Mouse (Mus musculus) monocyte, adult 2 months (primary cell): ENCODE results near the gene Haus3.

Source experiments
- DNase-seq, 2 experiments: peaks; one replicate each; pipeline ENCODE4 v3.0.0; 2022; ENCODE audit warnings: low spot score in 2 of 2, low read depth in 1 of 2

Gene Haus3

GRCm38 (mm10) chr5:34186961-34187391, 17.6 kb upstream of the Haus3 start:
- no peak for DNase-seq

- DNase-seq, result no peak
These were observed 17.1 kb upstream of the Haus3 start for GRCm38 (mm10) chr5:34186391-34186790.

DNA sequence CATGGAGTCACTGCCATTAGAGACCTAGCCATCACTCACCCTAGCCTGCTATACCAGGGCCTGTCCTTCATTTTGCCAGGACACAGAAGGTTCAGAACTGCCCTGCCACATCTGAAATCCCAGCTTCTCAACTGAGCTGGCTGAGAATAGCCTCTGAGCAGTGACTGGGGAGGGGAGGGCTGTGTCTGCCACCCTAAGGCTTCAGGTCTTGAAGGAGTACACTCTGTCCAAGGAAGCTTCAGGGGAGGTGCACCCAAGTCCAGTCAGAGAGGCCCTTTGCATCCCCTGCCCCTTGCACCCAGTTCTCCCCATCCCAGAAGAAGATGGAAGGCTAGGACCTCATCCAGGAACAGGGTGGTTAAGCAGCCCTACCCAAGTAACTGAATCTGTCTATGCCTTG, 16.5 kb upstream of the Haus3 start:
- DNase-seq, result no peak

- no peak for DNase-seq
These were observed 15.8 kb upstream of the Haus3 start for GRCm38 (mm10) chr5:34185051-34185580.

GRCm38 (mm10) chr5:34183976-34184375, 14.6 kb upstream of the Haus3 start:
- no peak for DNase-seq

DNA sequence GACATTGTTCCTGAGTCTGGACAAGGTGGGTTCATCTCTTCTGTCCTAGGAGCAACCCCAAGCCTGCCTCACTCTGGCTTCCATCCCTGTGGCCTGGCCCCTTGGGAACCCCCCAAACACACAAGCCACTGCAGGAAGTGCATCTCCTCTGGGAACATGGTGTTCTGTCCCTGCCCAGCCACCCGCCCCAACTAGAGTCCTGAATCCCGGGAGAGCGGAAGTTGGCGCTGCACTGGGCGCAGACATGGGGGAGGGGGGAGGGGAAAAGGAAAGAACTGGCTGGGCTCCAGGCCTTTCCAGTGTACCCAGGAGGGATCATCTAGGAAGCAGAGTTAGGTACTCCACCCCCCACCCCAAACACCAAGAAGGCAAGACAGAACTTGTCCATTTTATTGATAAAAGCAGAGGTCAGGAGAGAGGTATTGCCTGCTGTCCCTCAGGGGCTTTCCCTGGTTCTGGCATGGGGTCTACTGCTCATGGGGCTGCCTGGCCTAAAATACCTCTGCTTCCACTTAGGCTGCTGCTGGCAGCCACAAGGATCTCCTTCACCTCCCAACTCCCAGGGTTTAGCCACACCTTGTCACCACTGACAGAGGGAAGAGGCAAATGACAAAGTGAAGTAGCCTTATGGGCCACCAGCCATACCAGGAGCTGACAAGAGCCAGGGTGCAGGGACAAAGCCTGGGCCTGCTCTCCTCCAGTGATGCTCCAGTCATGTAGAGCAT, 14.0 kb upstream of the Haus3 start:
- DNase-seq, result no peak

DNA sequence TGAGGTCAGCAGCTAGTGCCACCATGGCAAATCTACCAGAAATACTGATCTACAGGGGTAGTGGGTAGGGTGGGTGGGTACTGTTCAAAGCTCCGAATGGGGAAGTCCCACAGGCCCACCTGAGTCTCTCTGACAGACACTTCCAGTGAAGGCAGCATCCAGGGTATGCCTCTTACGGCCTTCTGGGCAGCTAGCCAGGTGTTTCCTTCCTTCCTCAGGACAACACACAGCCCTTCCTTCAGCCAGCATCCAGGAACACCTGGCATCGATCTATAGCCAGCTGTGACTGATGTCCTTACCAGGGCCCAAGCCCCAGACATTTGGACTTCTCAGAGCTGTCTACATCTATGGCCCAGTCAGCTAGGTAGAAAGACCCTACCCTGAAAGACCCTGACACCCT, 13.2 kb upstream of the Haus3 start:
- no peak for DNase-seq

DNA sequence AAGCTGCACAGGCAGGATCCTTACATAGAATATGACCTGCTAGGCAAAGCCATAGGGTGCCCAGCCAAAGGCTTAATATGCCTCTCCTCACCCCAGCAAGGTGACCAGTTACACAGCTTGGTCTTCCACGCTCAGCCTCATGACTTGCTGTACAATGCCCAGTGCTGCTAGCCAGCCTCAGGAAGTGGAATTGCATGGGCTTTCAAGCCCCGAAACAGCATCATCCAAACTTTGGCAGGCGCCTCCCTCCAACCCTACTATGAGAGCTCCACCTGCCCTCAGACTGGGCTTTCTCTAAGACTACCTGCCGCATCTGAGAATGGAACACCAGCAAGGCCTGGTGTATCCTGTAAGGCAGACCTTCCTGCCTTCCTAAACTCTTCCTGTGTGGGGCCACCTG, 8.5 kb upstream of the Haus3 start:
- no peak for DNase-seq

GRCm38 (mm10) chr5:34177091-34177490, 7.8 kb upstream of the Haus3 start:
- no peak for DNase-seq

DNA sequence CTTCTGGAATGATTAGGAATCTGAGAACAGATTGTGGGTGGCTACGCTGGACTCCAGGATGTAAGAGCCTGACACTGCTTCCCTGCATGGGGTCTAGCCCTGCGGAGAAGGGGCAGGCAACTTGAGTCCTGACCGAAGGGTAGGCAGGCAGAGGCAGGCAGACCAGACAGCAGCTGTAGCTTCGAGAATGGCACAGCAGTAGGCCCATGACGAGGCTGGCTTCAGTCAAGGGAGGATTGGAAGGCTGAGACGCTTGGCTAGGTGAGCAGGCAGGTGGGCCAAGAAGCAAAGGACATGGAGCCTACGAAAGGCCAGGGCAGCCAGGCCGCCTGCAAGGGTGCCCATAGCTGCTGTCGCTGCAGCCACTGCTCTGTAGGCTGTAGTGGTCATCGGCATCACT, 7.4 kb upstream of the Haus3 start:
- DNase-seq, result no peak

DNA sequence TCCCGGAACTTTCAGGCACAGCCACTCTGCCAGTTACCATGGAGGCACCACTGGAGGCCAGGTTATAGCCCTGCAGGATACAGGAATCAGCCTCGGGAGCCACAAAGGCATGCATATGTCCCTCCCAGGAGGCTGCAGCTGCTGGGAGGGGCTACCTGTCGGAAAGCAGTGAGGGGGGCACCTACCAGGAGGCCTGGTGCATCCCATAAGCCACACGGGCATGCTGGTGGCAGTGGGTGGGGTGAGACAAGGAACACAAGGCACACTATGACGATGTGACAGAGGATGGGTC, 6.0 kb upstream of the Haus3 start:
- DNase-seq, result no peak

DNA sequence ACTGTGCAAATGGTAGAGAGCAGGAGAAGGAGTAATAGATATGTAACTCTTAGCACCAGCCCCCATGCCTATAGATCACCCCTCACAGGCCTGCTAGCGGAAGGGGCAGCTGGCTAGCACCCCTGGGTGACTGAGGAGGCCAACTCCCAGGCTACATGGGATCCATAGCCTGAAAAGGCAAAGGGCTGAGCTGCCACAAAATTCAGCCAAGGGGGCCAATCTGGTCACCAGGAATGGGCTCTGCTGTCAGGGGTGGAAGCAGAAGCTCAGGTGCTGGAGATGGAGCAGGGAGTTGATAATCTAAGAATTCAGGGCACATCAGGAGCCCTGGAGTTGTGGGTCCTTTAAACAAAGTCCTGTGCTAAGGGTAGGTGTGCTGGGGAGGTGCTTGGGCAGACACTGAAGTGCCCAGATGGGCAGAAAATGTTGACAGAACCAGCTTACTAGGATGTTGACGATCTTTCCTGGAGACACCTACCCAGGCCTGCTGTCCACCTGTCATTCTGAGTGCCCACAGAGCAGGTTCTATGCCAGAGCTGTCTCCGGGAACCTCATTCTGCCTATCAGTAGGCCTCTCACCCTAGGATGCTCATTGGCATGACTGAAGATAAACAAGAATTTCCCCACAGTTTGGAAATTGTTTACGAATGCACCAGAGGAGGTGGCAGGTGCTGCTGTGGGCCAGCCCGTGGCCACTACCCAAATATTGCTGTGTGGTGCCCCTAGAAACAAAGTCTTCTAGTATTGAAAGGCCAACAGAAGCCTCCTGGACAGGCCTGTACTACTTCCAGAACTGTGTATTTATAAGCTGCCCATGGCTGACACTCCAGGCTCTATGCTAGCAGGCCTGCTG, 5.4 kb upstream of the Haus3 start:
- DNase-seq, result no peak

- no peak for DNase-seq
These were observed 4.7 kb upstream of the Haus3 start for GRCm38 (mm10) chr5:34174021-34174420.

DNA sequence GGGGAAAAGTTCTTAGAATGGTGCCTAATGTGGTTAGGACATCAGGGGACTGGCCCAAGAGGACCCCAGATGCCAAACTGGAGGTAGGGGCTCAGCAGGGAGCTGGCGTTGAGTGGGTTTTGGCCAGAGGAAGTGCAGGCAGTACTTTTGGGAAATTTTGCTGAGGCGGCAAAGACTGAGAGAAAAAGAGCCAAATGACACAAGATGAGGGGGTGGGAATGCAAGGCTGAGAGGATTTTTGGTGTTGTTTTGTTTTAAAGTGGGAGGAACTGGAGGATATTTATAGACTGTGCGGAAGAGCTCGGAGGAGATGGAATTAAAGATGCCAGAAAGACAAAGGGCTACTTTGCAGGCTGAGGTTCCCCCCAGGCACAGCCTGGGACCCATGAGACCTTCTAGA, 1.4 kb upstream of the Haus3 start:
- no peak for DNase-seq

GRCm38 (mm10) chr5:34169954-34170353, 627 bp upstream of the Haus3 start:
- no peak for DNase-seq

DNA sequence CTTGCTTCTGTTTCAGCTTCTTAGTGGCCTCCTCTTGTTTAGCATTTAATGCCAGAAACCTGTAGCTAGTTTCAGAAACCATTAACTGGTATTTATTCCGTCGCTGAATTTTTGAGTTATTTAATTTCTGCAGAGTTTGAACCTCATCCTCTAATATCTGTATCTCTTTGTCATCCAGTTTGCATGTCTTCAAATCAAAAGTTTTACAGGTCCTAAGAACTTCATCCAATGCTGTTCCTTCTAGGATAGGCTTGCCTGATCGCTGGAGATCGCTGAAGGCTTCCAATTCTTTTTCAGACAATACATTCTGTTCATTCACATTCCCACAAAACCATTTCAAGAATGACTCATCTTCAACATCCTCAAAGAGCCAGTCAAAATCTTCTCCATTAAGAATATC, 1.5 kb downstream of the Haus3 start:
- no peak for DNase-seq

DNA sequence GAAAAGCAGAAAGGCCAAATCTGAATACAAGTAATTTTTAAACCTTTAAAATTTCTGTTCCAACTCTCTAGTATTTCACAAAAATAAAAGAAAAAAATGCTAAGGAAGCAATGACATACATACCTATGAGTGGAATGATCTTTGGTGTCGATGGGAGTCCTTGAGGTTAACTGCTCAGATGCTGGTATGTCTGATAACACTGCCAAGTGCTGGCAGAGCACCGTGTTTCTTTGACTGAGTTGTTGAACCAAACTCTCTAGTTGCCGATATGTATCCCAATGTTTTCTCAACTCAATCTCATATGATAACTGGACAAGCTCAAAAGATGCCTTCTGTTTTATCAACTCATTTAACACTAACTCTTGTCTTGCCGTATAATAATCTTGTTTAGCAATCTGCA, 3.5 kb downstream of the Haus3 start:
- DNase-seq, result no peak

DNA sequence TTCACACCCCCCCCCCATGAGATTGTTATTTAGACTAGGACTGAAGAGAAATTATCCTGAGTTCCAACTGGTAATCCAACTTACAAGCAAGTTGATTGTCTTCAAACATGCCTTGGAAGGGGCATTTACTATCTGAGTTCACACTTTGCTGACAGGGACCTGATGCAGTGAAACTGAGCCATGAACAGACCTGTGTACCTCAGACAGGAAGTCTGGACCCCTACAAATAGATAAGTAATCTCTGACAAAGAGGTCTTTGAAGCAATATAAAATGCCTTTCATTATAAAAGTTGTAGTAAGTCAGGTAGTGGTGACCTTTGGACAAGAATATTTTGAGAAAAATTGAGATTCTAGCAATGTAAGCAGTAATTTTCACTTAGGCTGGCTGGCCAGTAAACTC, 20.9 kb downstream of the Haus3 start:
- DNase-seq, result no peak

DNA sequence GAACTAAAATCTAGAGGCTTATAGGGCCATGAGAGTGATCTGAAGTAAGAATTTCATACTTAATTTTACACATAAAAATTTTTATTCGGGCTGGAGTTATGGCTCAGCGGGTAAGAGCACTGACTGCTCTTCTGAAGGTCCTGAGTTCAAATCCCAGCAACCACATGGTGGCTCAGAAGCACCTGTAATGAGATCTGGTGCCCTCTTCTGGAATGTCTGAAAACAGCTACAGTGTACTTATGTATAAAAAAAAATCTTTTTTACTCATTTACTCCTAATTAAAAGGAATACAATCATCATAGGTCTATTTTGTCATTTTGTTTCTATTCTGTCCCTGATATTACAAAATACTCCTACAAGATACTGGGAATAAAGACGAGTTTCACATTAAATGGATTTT, 21.8 kb downstream of the Haus3 start:
- DNase-seq, result no peak

GRCm38 (mm10) chr5:34139751-34140150, 29.6 kb downstream of the Haus3 start:
- no peak for DNase-seq

DNA sequence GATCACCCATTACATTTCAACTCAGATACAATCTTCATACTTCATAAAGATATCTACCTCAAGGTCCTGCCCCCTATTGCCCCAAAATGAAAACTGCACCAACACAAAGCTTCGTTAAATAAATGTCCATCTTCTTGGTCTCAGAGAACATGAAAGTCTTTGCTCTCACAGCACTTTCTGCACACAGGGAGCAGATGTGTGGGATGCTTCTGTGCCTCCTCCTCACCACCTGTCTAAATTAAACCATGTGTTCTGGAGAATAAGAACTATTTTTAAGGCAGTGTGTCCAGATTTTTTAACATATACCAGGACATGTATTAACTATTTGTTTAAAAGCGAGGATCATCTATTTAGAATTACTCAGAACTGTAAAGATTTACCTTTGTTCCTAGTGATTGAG, 36.6 kb downstream of the Haus3 start:
- DNase-seq, result no peak

DNA sequence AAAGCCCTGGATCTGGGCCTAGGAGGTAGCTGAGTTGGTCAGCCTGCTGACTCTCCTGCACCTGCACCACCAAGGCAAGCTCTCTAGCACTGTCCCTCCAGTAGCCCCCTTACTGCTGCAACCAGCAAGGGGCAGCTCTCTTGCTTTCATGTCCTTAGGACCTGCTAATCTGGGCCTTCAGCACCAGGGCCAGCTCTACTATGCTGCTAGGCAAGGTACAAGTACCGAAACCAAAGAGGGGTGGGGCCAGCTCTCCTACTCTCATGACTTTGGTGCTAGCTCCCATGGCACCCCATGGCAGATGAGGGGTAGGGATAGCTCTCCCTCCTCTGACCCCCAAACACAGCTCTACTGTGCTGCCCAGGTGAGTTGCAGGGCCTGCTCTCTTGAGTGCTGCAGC, 45.2 kb downstream of the Haus3 start:
- no peak for DNase-seq
